Mouse (Mus musculus): ENCODE results near the gene Plin1. TPM values are rescaled to one million over a fixed set of nuclear protein-coding genes. Genes with fewer than 3 reads are reported as not detected.

Plin1 gene
- polyA plus RNA-seq, 1 experiment from 2014 or later: not detected

- WGBS: 47% methylated on average over 16 of the region's 16 CpGs
- Histone ChIP-seq H3K4me1 (replicated peaks) (peaks cover 6% of the 10 kb centered on the region; the same call in 1 of the 2 replicates), H3K9ac (no peak overlapping the region), H3K27ac (no peak overlapping the region), H3K9me3 (replicated peaks) (no peaks in the 10 kb centered on the region), H3K36me3 (peaks cover 20% of the 10 kb centered on the region), H3K27me3 (no peaks in the 10 kb centered on the region), H3K4me2 (no peak overlapping the region), H3K4me3 (no peak overlapping the region)
- ATAC-seq (replicated peaks; ENCODE audit: insufficient number of reproducible peaks, insufficient read depth, low FRiP score, low read depth): no peak; the same call in 1 of the 2 replicates
Measured at GRCm38 (mm10) chr7:79702755-79703154, 29.9 kb downstream of the Plin1 start.

GRCm38 (mm10) chr7:79696495-79696894, 36.2 kb downstream of the Plin1 start:
- H3K27me3 ChIP-seq: no peaks in the 10 kb centered on the region
- no peak overlapping the region for H3K9ac ChIP-seq
- ATAC-seq (replicated peaks; ENCODE audit: insufficient number of reproducible peaks, insufficient read depth, low FRiP score, low read depth): no peak
- H3K27ac ChIP-seq: no peak overlapping the region
- peaks cover 67% of the 10 kb centered on the region for H3K36me3 ChIP-seq
- no peaks in the 10 kb centered on the region for H3K9me3 ChIP-seq (replicated peaks)
- no peaks in the 10 kb centered on the region for H3K4me1 ChIP-seq (replicated peaks)
- WGBS: 81% methylated on average over 8 of the region's 8 CpGs
- no peak overlapping the region for H3K4me3 ChIP-seq
- H3K4me2 ChIP-seq: no peak overlapping the region

GRCm38 (mm10) chr7:79680231-79680630, 52.5 kb downstream of the Plin1 start:
- Histone ChIP-seq H3K4me2 (no peak overlapping the region), H3K36me3 (peaks cover 76% of the 10 kb centered on the region), H3K4me3 (no peak overlapping the region), H3K9ac (no peak overlapping the region), H3K27ac (no peak overlapping the region), H3K27me3 (no peaks in the 10 kb centered on the region), H3K4me1 (replicated peaks) (no peaks in the 10 kb centered on the region), H3K9me3 (replicated peaks) (no peaks in the 10 kb centered on the region)
- WGBS: 89% methylated on average over 2 of the region's 2 CpGs
- ATAC-seq (replicated peaks; ENCODE audit: insufficient number of reproducible peaks, insufficient read depth, low FRiP score, low read depth): no peak

- Histone ChIP-seq H3K4me1 (replicated peaks) (no peaks in the 10 kb centered on the region), H3K36me3 (peaks cover 75% of the 10 kb centered on the region), H3K4me3 (no peak overlapping the region), H3K9ac (no peak overlapping the region), H3K4me2 (no peak overlapping the region), H3K27ac (no peak overlapping the region), H3K9me3 (replicated peaks) (no peaks in the 10 kb centered on the region), H3K27me3 (no peaks in the 10 kb centered on the region)
- no peak for ATAC-seq (replicated peaks; ENCODE audit: insufficient number of reproducible peaks, insufficient read depth, low FRiP score, low read depth)
Measured at GRCm38 (mm10) chr7:79679186-79679585, 53.5 kb downstream of the Plin1 start.

GRCm38 (mm10) chr7:79670900-79671604, 61.7 kb downstream of the Plin1 start:
- no peak overlapping the region for H3K9ac ChIP-seq
- 90% methylated on average over 4 of the region's 4 CpGs for WGBS
- no peak overlapping the region for H3K27ac ChIP-seq
- H3K4me3 ChIP-seq: no peak overlapping the region
- H3K9me3 ChIP-seq (replicated peaks): no peaks in the 10 kb centered on the region
- no peak for ATAC-seq (replicated peaks; ENCODE audit: insufficient number of reproducible peaks, insufficient read depth, low FRiP score, low read depth)
- H3K27me3 ChIP-seq: no peaks in the 10 kb centered on the region
- H3K4me2 ChIP-seq: no peak overlapping the region
- no peaks in the 10 kb centered on the region for H3K4me1 ChIP-seq (replicated peaks)
- peaks cover 72% of the 10 kb centered on the region for H3K36me3 ChIP-seq

Other genes starting within 250 kb of the Plin1 start
- gene Rhcg, start 115.2 kb downstream of the Plin1 start, polyA plus RNA-seq (2015; fragmentation: Nextera tagmentation; extraction: Ambion mirVana): 0.10 TPM in 1 of 2 replicates, not detected in the other
- 4.3 and 7.0 TPM in 2 replicates for gene Ticrr, start 72.7 kb downstream of the Plin1 start, polyA plus RNA-seq (2015; fragmentation: Nextera tagmentation; extraction: Ambion mirVana)
- gene Kif7, start 17.2 kb downstream of the Plin1 start, polyA plus RNA-seq (2015; fragmentation: Nextera tagmentation; extraction: Ambion mirVana): 1.6 and 2.8 TPM in 2 replicates
- gene Pex11a, start 10.2 kb upstream of the Plin1 start, polyA plus RNA-seq (2015; fragmentation: Nextera tagmentation; extraction: Ambion mirVana): 5.9 and 8.6 TPM in 2 replicates
- gene Wdr93, start 10.3 kb upstream of the Plin1 start, polyA plus RNA-seq (2015; fragmentation: Nextera tagmentation; extraction: Ambion mirVana): 0.27 and 0.33 TPM in 2 replicates
- 0.14 TPM in 1 of 2 replicates, not detected in the other for gene Mesp1, start 60.9 kb upstream of the Plin1 start, polyA plus RNA-seq (2015; fragmentation: Nextera tagmentation; extraction: Ambion mirVana)
- 0.20 and 0.23 TPM in 2 replicates for gene Mesp2, start 77.8 kb upstream of the Plin1 start, polyA plus RNA-seq (2015; fragmentation: Nextera tagmentation; extraction: Ambion mirVana)
- gene Anpep, start 128.2 kb upstream of the Plin1 start, polyA plus RNA-seq (2015; fragmentation: Nextera tagmentation; extraction: Ambion mirVana): 8.6 and 11.8 TPM in 2 replicates
- gene Ap3s2, start 187.7 kb upstream of the Plin1 start, polyA plus RNA-seq (2015; fragmentation: Nextera tagmentation; extraction: Ambion mirVana): 22.1 and 24.7 TPM in 2 replicates
- gene Arpin, start 202.5 kb upstream of the Plin1 start, polyA plus RNA-seq (2015; fragmentation: Nextera tagmentation; extraction: Ambion mirVana): 26.6 and 26.9 TPM in 2 replicates